Mouse (Mus musculus) limb, embryonic 15.5 days (tissue): ENCODE results near the gene Mfn2. TPM values are rescaled to one million over a fixed set of nuclear protein-coding genes. Genes with fewer than 3 reads are reported as not detected.

Source experiments
- ATAC-seq: fragments of 200-750 bp; cut with Nextera tagmentation; 2 replicates; pipeline ENCODE4 v1.8.0; 2017; ENCODE audit warnings: low read depth, moderate TSS enrichment; ENCODE audit not compliant: insufficient number of reproducible peaks, low FRiP score, low TSS enrichment
- H3K27ac ChIP-seq: fragments of 300-500 bp; sonication (generic); 2 replicates; pipeline ENCODE4 v1.5.1; 2015; ENCODE audit warnings: moderate library complexity, mild to moderate bottlenecking, inconsistent platforms
- H3K27me3 ChIP-seq: fragments of 300-500 bp; sonication (generic); 2 replicates; pipeline ENCODE4 v1.6.1; 2015; ENCODE audit warnings: inconsistent platforms
- H3K36me3 ChIP-seq: fragments of 300-500 bp; sonication (generic); 2 replicates; pipeline ENCODE4 v1.6.1; 2015; ENCODE audit warnings: inconsistent platforms
- H3K4me1 ChIP-seq: fragments of 300-500 bp; sonication (generic); 2 replicates; pipeline ENCODE4 v1.6.1; 2015; ENCODE audit warnings: inconsistent platforms
- H3K4me2 ChIP-seq: fragments of 300-500 bp; sonication (generic); 2 replicates; pipeline ENCODE4 v1.6.1; 2015; ENCODE audit warnings: mild to moderate bottlenecking, inconsistent platforms
- H3K4me3 ChIP-seq: fragments of 300-500 bp; sonication (generic); 2 replicates; pipeline ENCODE4 v1.5.1; 2015; ENCODE audit warnings: mild to moderate bottlenecking, inconsistent platforms
- H3K9ac ChIP-seq: fragments of 300-500 bp; sonication (generic); 2 replicates; pipeline ENCODE4 v1.6.1; 2015; ENCODE audit warnings: inconsistent platforms
- H3K9me3 ChIP-seq: fragments of 300-500 bp; sonication (generic); 2 replicates; pipeline ENCODE4 v1.6.1; 2016; ENCODE audit warnings: inconsistent platforms
- WGBS: fragments of 180-500 bp; shearing (Covaris S2); methylation state at CpG from one replicate; pipeline ENCODE4 v1.1.7; 2015; 5-methylcytosine and 5-hydroxymethylcytosine counted together
- polyA plus RNA-seq: library from polyadenylated mRNA; unstranded; fragments of >200 nt; fragmentation: Nextera tagmentation; extraction: Ambion mirVana; gene quantifications from 2 replicates; pipeline ENCODE4 v1.2.1, GENCODE M21; 2015

Gene Mfn2
- polyA plus RNA-seq, result 37.8 and 42.5 TPM in 2 replicates

DNA sequence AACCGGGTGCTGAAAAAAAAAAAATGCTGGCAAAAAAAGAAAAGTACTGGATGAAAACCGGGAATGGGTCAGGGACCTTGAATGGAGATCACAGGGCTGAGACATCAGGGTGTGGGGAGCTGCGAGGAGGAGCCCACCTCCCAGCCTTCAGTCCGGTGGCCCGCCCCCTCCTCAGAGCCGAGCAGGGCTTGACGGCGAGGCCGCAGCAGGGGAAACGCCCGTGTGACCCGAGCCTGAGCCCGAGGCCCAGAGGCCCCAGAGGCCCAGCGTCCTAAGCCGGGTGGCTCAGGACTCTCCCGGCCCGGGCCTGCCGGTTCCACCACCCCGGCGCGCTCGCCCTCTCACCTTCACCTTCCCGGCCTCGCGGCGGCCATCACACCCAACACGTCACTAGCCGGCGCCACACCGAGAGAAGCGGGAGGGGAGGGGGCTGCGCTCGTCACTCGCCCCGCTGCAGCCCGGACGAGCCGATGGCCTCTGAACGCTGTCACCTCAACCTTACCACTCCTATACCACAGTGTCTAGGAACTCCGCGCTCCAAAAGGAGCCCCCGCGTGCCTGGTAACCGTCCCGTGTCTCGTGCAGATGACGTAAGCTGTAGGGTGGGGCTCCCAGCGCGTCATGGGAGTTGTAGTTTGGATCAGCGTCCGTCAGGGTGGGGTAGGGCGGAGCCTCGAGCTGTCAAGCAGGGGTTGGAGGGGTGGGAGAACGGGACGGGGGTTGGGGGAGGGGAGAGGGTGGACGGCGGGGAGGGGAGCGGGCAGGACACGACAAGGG, at the start of gene Mfn2:
Gene Mfn2, minus strand, starts transcription at position 392 of the 777 bp plus-strand sequence.
- H3K4me2 ChIP-seq, result peak within 1 kb of the TSS; percentile 71
- peaks cover 34% of the 10 kb centered on the region for H3K36me3 ChIP-seq
- no peaks in the 10 kb centered on the region for H3K9me3 ChIP-seq
- H3K4me3 ChIP-seq, result peak within 1 kb of the TSS; percentile 91
- ATAC-seq, result peak; percentile 91
- H3K27ac ChIP-seq, result peak within 1 kb of the TSS; percentile 86
- H3K4me1 ChIP-seq, result peaks cover 15% of the 10 kb centered on the region
- peak within 1 kb of the TSS; percentile 87 for H3K9ac ChIP-seq
- 0% methylated on average over 46 of the region's 59 CpGs for WGBS
- H3K27me3 ChIP-seq, result no peaks in the 10 kb centered on the region

DNA sequence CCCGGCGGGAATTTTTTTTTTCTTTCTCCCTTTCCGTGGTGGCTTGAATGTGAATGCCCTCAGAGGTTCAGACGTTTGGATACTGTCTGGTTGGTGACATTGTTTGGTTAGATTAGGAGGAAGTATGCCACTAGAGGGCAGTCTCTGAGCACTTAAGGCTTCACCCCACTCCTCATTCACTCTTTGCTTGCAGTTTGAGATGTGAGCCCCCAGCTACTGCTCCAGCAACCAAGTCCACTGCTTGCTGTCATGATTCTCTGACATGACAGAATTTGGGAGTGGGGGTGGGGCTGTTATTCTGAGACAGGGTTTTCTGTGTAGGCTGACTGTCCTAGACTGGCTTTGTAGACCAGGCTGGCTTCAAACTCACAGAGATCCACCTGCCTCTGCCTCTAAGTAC, 49.1 kb upstream of the Mfn2 start:
- Histone ChIP-seq H3K4me2 (no peak overlapping the region), H3K9ac (no peak overlapping the region), H3K9me3 (no peaks in the 10 kb centered on the region), H3K4me1 (no peaks in the 10 kb centered on the region), H3K4me3 (no peak overlapping the region), H3K36me3 (peaks cover 10% of the 10 kb centered on the region), H3K27me3 (no peaks in the 10 kb centered on the region), H3K27ac (no peak overlapping the region)
- ATAC-seq, result no peak
- 9% methylated on average over 4 of the region's 4 CpGs for WGBS

DNA sequence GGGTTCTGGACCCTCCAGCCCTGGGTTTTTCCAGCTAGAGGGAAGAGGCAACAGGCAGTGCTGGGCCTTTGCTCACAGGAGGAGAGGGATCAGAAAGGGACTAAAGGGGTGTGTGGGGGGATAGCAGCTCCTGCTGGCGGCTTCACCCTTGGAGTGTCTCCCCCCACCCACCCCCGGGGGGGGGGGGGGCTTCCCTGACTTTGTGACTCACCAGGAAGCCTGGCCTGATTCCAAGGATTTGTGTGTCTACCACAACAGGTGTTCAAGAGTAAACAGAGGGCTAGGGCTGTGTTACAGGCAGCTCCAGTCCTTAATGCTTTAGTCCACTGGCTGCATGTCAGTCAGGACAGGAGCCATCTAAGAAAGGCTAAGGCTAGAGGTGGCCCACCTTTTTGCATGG, 43.0 kb upstream of the Mfn2 start:
- peaks cover 65% of the 10 kb centered on the region for H3K36me3 ChIP-seq
- ATAC-seq, result no peak
- H3K4me3 ChIP-seq, result no peak overlapping the region
- H3K9me3 ChIP-seq, result no peaks in the 10 kb centered on the region
- H3K27me3 ChIP-seq, result no peaks in the 10 kb centered on the region
- H3K27ac ChIP-seq, result no peak overlapping the region
- H3K4me1 ChIP-seq, result peaks cover 9% of the 10 kb centered on the region
- 52% methylated on average over 2 of the region's 2 CpGs for WGBS
- H3K4me2 ChIP-seq, result no peak overlapping the region
- no peak overlapping the region for H3K9ac ChIP-seq

DNA sequence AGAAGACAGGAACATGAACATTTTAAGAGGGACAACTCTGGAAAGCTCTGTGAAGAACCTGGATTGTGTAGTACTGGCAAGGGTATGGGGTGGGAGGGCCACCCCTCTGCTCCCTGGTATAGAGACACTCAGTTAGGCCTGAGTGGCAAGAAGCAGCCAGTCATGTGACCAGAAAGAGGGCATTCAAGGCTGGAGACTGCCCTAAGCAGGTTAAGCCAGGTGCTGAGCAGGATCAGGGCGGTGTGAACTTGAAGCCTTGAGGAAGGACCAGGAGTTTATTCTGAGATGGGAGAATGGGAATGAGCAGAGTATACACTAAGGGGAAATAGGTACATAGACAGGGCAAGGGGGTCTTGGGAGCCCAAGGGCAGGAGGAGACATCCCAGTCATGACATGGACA, 38.5 kb upstream of the Mfn2 start:
- H3K4me2 ChIP-seq, result no peak overlapping the region
- peaks cover 51% of the 10 kb centered on the region for H3K36me3 ChIP-seq
- ATAC-seq, result no peak

GRCm38 (mm10) chr4:147941045-147942020, 36.8 kb upstream of the Mfn2 start:
- H3K4me2 ChIP-seq, result peak overlapping the region; percentile 97
- peaks cover 60% of the 10 kb centered on the region for H3K4me1 ChIP-seq
- peak overlapping the region; percentile 88 for H3K9ac ChIP-seq
- H3K9me3 ChIP-seq, result no peaks in the 10 kb centered on the region
- H3K27ac ChIP-seq, result peak overlapping the region; percentile 84
- H3K27me3 ChIP-seq, result no peaks in the 10 kb centered on the region
- ATAC-seq, result no peak; the same call in 1 of the 2 replicates
- peak overlapping the region; percentile 90 for H3K4me3 ChIP-seq
- WGBS, result 8% methylated on average over 68 of the region's 88 CpGs
- H3K36me3 ChIP-seq, result peaks cover 35% of the 10 kb centered on the region

More for the DNA sequence above, 38.5 kb upstream of the Mfn2 start:
- peaks cover 46% of the 10 kb centered on the region for H3K4me1 ChIP-seq
- H3K9ac ChIP-seq, result no peak overlapping the region
- H3K27ac ChIP-seq, result no peak overlapping the region
- no peak overlapping the region for H3K4me3 ChIP-seq
- no peaks in the 10 kb centered on the region for H3K27me3 ChIP-seq
- no peaks in the 10 kb centered on the region for H3K9me3 ChIP-seq
- 91% methylated on average over 1 of the region's 1 CpGs for WGBS

- Histone ChIP-seq H3K9ac (peak within 1 kb of the TSS; percentile 88), H3K4me3 (peak within 1 kb of the TSS; percentile 90), H3K9me3 (no peaks in the 10 kb centered on the region), H3K27me3 (no peaks in the 10 kb centered on the region), H3K4me2 (peak within 1 kb of the TSS; percentile 97), H3K4me1 (peaks cover 63% of the 10 kb centered on the region), H3K36me3 (peaks cover 27% of the 10 kb centered on the region), H3K27ac (peak within 1 kb of the TSS; percentile 94)
- ATAC-seq, result peak; percentile 50
- under 1% methylated on average over 33 of the region's 35 CpGs for WGBS
Observed at GRCm38 (mm10) chr4:147940576-147941044, 36.1 kb upstream of the Mfn2 start, which contains the start of gene 2510039O18Rik. Gene 2510039O18Rik (plus strand): TSS chr4:147940895.

DNA sequence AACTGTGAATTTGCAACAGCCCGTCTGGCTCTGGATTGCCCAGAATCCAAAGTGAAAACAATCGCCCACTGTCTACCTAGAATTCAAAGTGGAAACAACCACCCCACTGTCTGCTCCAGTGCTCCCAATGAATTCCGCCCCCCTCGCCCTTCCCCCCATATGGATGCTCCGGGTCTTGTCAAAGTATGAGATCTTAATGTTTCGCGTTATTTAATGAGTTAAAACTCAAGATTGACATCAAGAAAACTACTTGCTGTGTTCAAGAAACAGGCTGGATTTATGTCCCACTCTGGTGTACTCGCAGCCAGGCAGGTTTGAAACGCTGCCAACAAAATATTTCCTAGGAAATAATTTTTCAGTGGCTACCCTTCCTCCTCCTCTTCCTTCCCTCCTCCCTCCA, 35.6 kb upstream of the Mfn2 start:
- WGBS, result 30% methylated on average over 9 of the region's 9 CpGs
- H3K36me3 ChIP-seq, result peaks cover 22% of the 10 kb centered on the region
- H3K9me3 ChIP-seq, result no peaks in the 10 kb centered on the region
- peak overlapping the region; percentile 94 for H3K27ac ChIP-seq
- H3K4me2 ChIP-seq, result peak overlapping the region; percentile 23
- no peaks in the 10 kb centered on the region for H3K27me3 ChIP-seq
- H3K4me1 ChIP-seq, result peaks cover 68% of the 10 kb centered on the region
- H3K9ac ChIP-seq, result no peak overlapping the region
- ATAC-seq, result no peak
- H3K4me3 ChIP-seq, result peak overlapping the region; percentile 90; the same call in 1 of the 2 replicates

DNA sequence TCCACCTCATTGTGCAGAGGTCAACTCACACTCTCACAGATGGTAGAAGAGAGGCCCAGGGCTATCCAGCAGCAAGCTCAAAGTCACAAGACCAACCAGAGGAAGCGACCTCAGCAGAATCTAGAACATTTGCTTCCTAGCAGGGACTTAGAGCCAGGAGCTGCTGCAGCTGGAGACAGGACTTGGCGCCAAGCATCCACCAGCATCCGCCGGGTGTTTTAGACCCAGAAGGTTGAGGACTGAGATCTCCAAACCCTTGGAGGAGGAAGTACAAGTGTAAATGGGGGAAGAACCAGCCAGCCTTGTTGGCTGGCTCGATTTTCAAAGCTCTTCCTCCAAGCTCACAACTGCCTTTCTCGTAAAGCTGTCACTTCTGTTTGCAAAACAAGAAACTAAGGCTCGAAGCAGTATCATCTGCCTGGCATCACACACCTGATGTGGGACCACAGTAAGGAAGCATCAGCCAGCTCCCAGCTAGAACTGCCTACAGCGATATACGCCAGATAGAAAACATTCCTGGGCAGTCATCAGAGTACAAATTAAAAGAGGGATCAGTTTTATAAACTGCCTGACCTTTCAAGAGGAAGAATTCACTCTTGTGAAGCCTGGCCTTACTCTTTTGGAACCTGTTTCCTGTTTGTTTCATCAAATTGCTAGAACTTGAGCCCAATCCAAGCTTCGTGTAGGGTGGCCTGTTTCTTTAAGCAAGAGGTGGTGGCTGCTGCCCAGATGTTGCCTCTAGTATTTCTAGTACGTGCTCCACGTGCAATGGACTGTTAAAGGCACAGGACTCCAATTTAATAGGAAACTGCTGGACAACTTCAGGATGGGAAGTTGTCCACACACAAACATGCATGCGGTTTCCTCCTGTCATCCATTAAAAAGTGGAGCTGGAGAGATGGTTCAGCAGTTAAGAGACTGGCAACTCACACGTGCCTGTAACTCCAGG, 33.9 kb upstream of the Mfn2 start:
- peak overlapping the region; percentile 94 for H3K27ac ChIP-seq
- no peaks in the 10 kb centered on the region for H3K9me3 ChIP-seq
- ATAC-seq, result no peak
- peaks cover 5% of the 10 kb centered on the region for H3K36me3 ChIP-seq
- no peaks in the 10 kb centered on the region for H3K27me3 ChIP-seq
- WGBS, result 24% methylated on average over 14 of the region's 14 CpGs
- 0 out of 2 replicates have a peak overlapping the region, but pooled peaks have one; percentile 3 for H3K4me2 ChIP-seq
- no peak overlapping the region for H3K4me3 ChIP-seq
- H3K9ac ChIP-seq, result no peak overlapping the region
- peaks cover 84% of the 10 kb centered on the region for H3K4me1 ChIP-seq

GRCm38 (mm10) chr4:147937486-147937885, 33.0 kb upstream of the Mfn2 start:
- peak overlapping the region; percentile 94 for H3K27ac ChIP-seq
- H3K4me3 ChIP-seq, result no peak overlapping the region
- 69% methylated on average over 5 of the region's 5 CpGs for WGBS
- H3K9ac ChIP-seq, result no peak overlapping the region
- H3K4me1 ChIP-seq, result peaks cover 84% of the 10 kb centered on the region
- 0 out of 2 replicates have a peak overlapping the region, but pooled peaks have one; percentile 68 for H3K4me2 ChIP-seq
- H3K9me3 ChIP-seq, result no peaks in the 10 kb centered on the region
- H3K36me3 ChIP-seq, result no peaks in the 10 kb centered on the region
- H3K27me3 ChIP-seq, result no peaks in the 10 kb centered on the region
- no peak for ATAC-seq

DNA sequence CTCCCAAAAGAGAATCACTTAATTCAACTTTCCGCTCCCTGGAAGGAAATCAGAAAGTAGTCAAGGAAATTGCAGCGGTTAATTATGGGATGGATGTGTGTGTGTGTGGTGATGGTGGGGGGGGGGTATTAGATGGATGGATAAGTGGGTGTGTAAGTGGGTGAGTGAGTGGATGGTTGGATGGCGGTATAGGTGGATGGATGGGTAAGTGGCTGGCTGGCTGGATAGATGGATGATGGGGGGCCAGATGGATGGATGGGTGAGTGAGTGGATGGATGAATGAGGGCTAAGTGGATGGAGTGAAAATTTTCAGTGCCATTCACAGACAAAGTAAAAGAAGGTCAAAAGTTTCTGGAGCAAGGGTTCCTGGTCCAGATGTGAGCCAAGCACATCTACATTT, 32.5 kb upstream of the Mfn2 start:
- ATAC-seq, result no peak
- H3K9ac ChIP-seq, result 0 out of 2 replicates have a peak overlapping the region, but pooled peaks have one; percentile 92
- H3K4me2 ChIP-seq, result peak overlapping the region; percentile 68
- H3K4me1 ChIP-seq, result peaks cover 79% of the 10 kb centered on the region
- H3K27me3 ChIP-seq, result no peaks in the 10 kb centered on the region
- 45% methylated on average over 3 of the region's 3 CpGs for WGBS
- peak overlapping the region; percentile 79 for H3K4me3 ChIP-seq
- H3K36me3 ChIP-seq, result 0 out of 2 replicates have a peak, but pooled peaks cover 2% of the 10 kb centered on the region
- no peaks in the 10 kb centered on the region for H3K9me3 ChIP-seq
- H3K27ac ChIP-seq, result peak overlapping the region; percentile 94
